Mouse (Mus musculus) hindbrain, embryonic 15.5 days (tissue): ENCODE results near the gene Nhlrc2. TPM values are rescaled to one million over a fixed set of nuclear protein-coding genes. Genes with fewer than 3 reads are reported as not detected.

Experiments
- ATAC-seq: fragments of 200-750 bp; cut with Nextera tagmentation; 2 replicates; pipeline ENCODE4 v1.8.0; 2017; ENCODE audit warnings: low read depth, moderate number of reproducible peaks, moderate TSS enrichment; ENCODE audit not compliant: low FRiP score
- H3K27ac ChIP-seq: fragments of 300-500 bp; sonication (generic); replicated peaks from 2 replicates; pipeline ENCODE4 v1.5.1; 2015; ENCODE audit warnings: mild to moderate bottlenecking, inconsistent platforms
- H3K27me3 ChIP-seq: fragments of 300-500 bp; sonication (generic); 2 replicates; pipeline ENCODE4 v1.6.1; 2015; ENCODE audit warnings: control low read depth, inconsistent platforms
- H3K36me3 ChIP-seq: fragments of 300-500 bp; sonication (generic); 2 replicates; pipeline ENCODE4 v1.6.1; 2015; ENCODE audit warnings: control low read depth, inconsistent platforms
- H3K4me1 ChIP-seq: fragments of 300-500 bp; sonication (generic); replicated peaks from 2 replicates; pipeline ENCODE4 v1.6.1; 2015; ENCODE audit warnings: control low read depth, inconsistent platforms
- H3K4me2 ChIP-seq: fragments of 300-500 bp; sonication (generic); 2 replicates; pipeline ENCODE4 v1.6.1; 2015; ENCODE audit warnings: moderate library complexity, mild to moderate bottlenecking, inconsistent platforms
- H3K4me3 ChIP-seq: fragments of 300-500 bp; sonication (generic); 2 replicates; pipeline ENCODE4 v1.5.1; 2015; ENCODE audit warnings: mild to moderate bottlenecking, inconsistent platforms
- H3K9ac ChIP-seq: fragments of 300-500 bp; sonication (generic); 2 replicates; pipeline ENCODE4 v1.6.1; 2015; ENCODE audit warnings: inconsistent platforms
- H3K9me3 ChIP-seq: fragments of 300-500 bp; sonication (generic); 2 replicates; pipeline ENCODE4 v1.6.1; 2016; ENCODE audit warnings: control low read depth, inconsistent platforms
- WGBS: fragments of 180-500 bp; shearing (Covaris S2); methylation state at CpG from one replicate; pipeline ENCODE4 v1.1.7; 2015; 5-methylcytosine and 5-hydroxymethylcytosine counted together
- polyA plus RNA-seq: library from polyadenylated mRNA; unstranded; fragments of >200 nt; fragmentation: Nextera tagmentation; extraction: Ambion mirVana; gene quantifications from 2 replicates; pipeline ENCODE4 v1.2.1, GENCODE M21; 2015

The Nhlrc2 gene
- polyA plus RNA-seq, 1 experiment from 2014 or later = 8.8 TPM

- H3K9me3 ChIP-seq = no peaks in the 10 kb centered on the region
- H3K9ac ChIP-seq = no peak overlapping the region
- H3K4me2 ChIP-seq = no peak overlapping the region
- H3K27ac ChIP-seq = no peak overlapping the region; the same call in 1 of the 2 replicates
- no peak overlapping the region for H3K4me3 ChIP-seq
- no peaks in the 10 kb centered on the region for H3K4me1 ChIP-seq
- ATAC-seq = no peak
- no peaks in the 10 kb centered on the region for H3K27me3 ChIP-seq
- WGBS = 64% methylated on average over 4 of the region's 4 CpGs
- H3K36me3 ChIP-seq = no peaks in the 10 kb centered on the region
Observed at GRCm38 (mm10) chr19:56631017-56631416, 83.0 kb downstream of the Nhlrc2 start.

- H3K9ac ChIP-seq = no peak overlapping the region
- H3K36me3 ChIP-seq = no peaks in the 10 kb centered on the region
- ATAC-seq = no peak
- no peak overlapping the region for H3K4me3 ChIP-seq
- no peaks in the 10 kb centered on the region for H3K9me3 ChIP-seq
- WGBS = 61% methylated on average over 11 of the region's 11 CpGs
- H3K4me2 ChIP-seq = no peak overlapping the region
- no peaks in the 10 kb centered on the region for H3K4me1 ChIP-seq
- H3K27me3 ChIP-seq = no peaks in the 10 kb centered on the region
- no peak overlapping the region; the same call in 1 of the 2 replicates for H3K27ac ChIP-seq
Observed at GRCm38 (mm10) chr19:56631451-56631901, 83.4 kb downstream of the Nhlrc2 start.

- no peak overlapping the region for H3K9ac ChIP-seq
- H3K4me3 ChIP-seq = no peak overlapping the region
- 33% methylated on average over 12 of the region's 12 CpGs for WGBS
- H3K27ac ChIP-seq = peak overlapping the region; percentile 34; the same call in 1 of the 2 replicates
- no peaks in the 10 kb centered on the region for H3K9me3 ChIP-seq
- peak; percentile 91 for ATAC-seq
- H3K4me1 ChIP-seq = no peaks in the 10 kb centered on the region
- H3K27me3 ChIP-seq = no peaks in the 10 kb centered on the region
- H3K4me2 ChIP-seq = no peak overlapping the region
- H3K36me3 ChIP-seq = no peaks in the 10 kb centered on the region
Observed at GRCm38 (mm10) chr19:56637035-56637683, 89.1 kb downstream of the Nhlrc2 start.

GRCm38 (mm10) chr19:56637684-56638049 is 89.6 kb downstream of the Nhlrc2 start:
- H3K4me1 ChIP-seq = no peaks in the 10 kb centered on the region
- H3K9me3 ChIP-seq = no peaks in the 10 kb centered on the region
- H3K36me3 ChIP-seq = no peaks in the 10 kb centered on the region
- peak; percentile 78 for ATAC-seq
- no peaks in the 10 kb centered on the region for H3K27me3 ChIP-seq
- H3K27ac ChIP-seq = peak overlapping the region; percentile 31
- 47% methylated on average over 9 of the region's 9 CpGs for WGBS
- H3K9ac ChIP-seq = no peak overlapping the region
- no peak overlapping the region for H3K4me3 ChIP-seq
- H3K4me2 ChIP-seq = no peak overlapping the region

- Histone ChIP-seq H3K4me1 (peaks cover 3% of the 10 kb centered on the region; the same call in 1 of the 2 replicates), H3K27me3 (no peaks in the 10 kb centered on the region), H3K9me3 (no peaks in the 10 kb centered on the region; the same call in 1 of the 2 replicates), H3K4me2 (no peak overlapping the region), H3K4me3 (no peak overlapping the region), H3K27ac (no peak overlapping the region), H3K9ac (no peak overlapping the region), H3K36me3 (no peaks in the 10 kb centered on the region)
- no peak for ATAC-seq
- 87% methylated on average over 7 of the region's 7 CpGs for WGBS
Observed at GRCm38 (mm10) chr19:56647451-56648120, 99.5 kb downstream of the Nhlrc2 start.

GRCm38 (mm10) chr19:56651262-56651661 is 103.2 kb downstream of the Nhlrc2 start:
- 85% methylated on average over 4 of the region's 4 CpGs for WGBS
- Histone ChIP-seq H3K27me3 (no peaks in the 10 kb centered on the region), H3K4me3 (no peak overlapping the region), H3K4me1 (peaks cover 10% of the 10 kb centered on the region; the same call in 1 of the 2 replicates), H3K36me3 (no peaks in the 10 kb centered on the region), H3K4me2 (no peak overlapping the region), H3K27ac (no peak overlapping the region), H3K9ac (no peak overlapping the region), H3K9me3 (no peaks in the 10 kb centered on the region; the same call in 1 of the 2 replicates)
- ATAC-seq = no peak

GRCm38 (mm10) chr19:56652034-56652962 is 104.2 kb downstream of the Nhlrc2 start:
- no peak overlapping the region for H3K27ac ChIP-seq
- H3K36me3 ChIP-seq = no peaks in the 10 kb centered on the region
- H3K4me3 ChIP-seq = peak overlapping the region; percentile 11
- peaks cover 10% of the 10 kb centered on the region; the same call in 1 of the 2 replicates for H3K4me1 ChIP-seq
- peak overlapping the region; percentile 42 for H3K4me2 ChIP-seq
- WGBS = 11% methylated on average over 19 of the region's 19 CpGs
- no peaks in the 10 kb centered on the region for H3K27me3 ChIP-seq
- peak; percentile 59; the same call in 1 of the 2 replicates for ATAC-seq
- no peak overlapping the region for H3K9ac ChIP-seq
- H3K9me3 ChIP-seq = no peaks in the 10 kb centered on the region

Other genes with a start within 250 kb of the Nhlrc2 start
- 0.25 and 0.38 TPM in 2 replicates for gene Nrap, start 158.2 kb upstream of the Nhlrc2 start, polyA plus RNA-seq
- gene Casp7, start 151.1 kb upstream of the Nhlrc2 start, polyA plus RNA-seq = 21.5 and 22.0 TPM in 2 replicates
- 0.13 and 0.30 TPM in 2 replicates for gene Plekhs1, start 86.6 kb upstream of the Nhlrc2 start, polyA plus RNA-seq
- 9.6 and 11.2 TPM in 2 replicates for gene Dclre1a, start within 50 bp of the Nhlrc2 start, polyA plus RNA-seq
- gene Adrb1, start 173.9 kb downstream of the Nhlrc2 start, polyA plus RNA-seq = 0.93 and 1.1 TPM in 2 replicates